Mouse (Mus musculus) B cell, adult 67 days (primary cell): ENCODE data around the gene Arpin. TPM values are rescaled to one million over a fixed set of nuclear protein-coding genes. Genes with fewer than 3 reads are reported as not detected.

Experiments
- total RNA-seq, 2 experiments: library from RNA; stranded (reverse); gene quantifications; 4 replicates each; pipeline ENCODE4 v1.2.4; 2023

Arpin gene
- total RNA-seq = not detected

DNA sequence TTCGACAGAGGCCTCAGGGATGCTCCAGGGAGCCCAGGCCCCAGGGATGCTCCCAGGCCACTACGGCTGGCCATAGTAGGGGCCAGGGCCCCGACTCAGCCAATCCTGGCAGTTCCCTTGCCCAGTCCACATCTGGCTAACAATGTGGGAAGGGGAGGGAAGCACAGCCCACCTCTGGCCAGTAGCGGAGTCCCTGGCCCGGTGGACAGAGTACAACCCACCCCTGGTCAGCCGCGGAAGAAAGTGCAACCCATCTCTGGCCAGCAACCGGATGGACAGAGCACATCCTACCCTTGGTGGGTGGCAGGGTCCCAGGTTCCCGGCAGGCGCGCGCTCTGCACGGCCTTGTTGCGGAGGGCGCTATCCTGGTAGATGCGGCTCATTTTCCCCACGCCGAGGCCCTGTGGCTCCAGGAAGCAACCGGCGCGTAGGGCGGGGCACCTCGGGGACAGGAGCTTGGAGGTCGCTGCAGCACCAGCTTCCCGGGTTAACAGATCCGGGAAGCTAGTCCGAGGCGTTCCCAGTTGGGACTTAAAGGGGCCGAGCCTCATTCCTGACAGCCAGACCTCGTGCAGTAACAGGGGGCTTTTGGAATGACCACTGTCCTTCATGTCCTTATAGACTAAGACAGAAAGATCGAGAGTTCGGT is at the start of gene Arpin:
Arpin (minus strand) TSS at position 498 of the 649 bp plus-strand sequence.

DNA sequence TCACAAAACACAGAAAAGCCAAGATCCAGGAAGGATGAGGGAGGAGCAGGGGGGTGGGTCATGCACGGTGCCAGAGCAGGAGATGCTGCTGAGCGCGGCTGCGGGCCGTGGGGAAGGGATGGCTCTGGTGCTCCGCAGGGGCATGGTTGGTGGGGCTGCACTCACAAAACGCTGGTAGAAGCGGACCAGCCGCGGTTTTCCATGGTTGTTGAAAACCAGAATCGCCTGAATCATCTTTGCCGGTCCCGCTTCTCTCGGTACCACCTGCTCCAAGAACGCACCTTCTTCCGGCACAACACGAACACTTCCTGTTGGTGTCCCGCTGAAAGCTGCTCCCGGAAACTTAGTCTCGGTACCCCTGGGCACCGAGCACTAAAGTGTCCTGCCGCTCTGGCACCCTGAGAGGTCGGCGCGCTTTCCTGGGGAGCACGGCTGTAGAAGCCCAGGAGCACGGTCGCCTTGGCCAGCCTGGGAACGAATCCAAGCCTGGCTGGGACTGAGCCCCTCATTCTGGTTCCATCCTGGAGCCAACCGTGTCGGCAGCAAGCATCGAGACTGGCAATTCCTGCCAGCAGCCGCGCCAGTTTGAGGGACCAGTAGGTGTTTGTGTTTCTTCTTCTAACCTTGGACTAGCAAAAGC is 14.7 kb downstream of the Arpin start, which contains the start of gene Ap3s2:
Ap3s2 (minus strand) TSS at position 306 of the 640 bp plus-strand sequence.

Other genes starting within 250 kb of the Arpin start
- gene Kif7, start 219.6 kb downstream of the Arpin start, total RNA-seq = under 1 TPM in 1 of 2 experiments, not detected in 1; 0.23 TPM
- gene Plin1, start 202.5 kb downstream of the Arpin start, total RNA-seq = not detected
- under 1 TPM; 0.38 to 0.42 TPM for gene Pex11a, start 192.2 kb downstream of the Arpin start, total RNA-seq
- not detected for gene Wdr93, start 192.2 kb downstream of the Arpin start, total RNA-seq
- gene Mesp1, start 141.6 kb downstream of the Arpin start, total RNA-seq = not detected
- under 1 TPM in 1 of 2 experiments, not detected in 1; 0.26 TPM for gene Mesp2, start 124.6 kb downstream of the Arpin start, total RNA-seq
- gene Anpep, start 74.3 kb downstream of the Arpin start, total RNA-seq = under 1 TPM in 1 of 2 experiments, not detected in 1; 0.52 TPM
- 10 to 100 TPM; 17.2 to 18.5 TPM for gene Ap3s2, start 14.7 kb downstream of the Arpin start, total RNA-seq
- 10 to 100 TPM; 63.2 to 81.5 TPM for gene Zfp710, start 89.5 kb upstream of the Arpin start, total RNA-seq
- gene Idh2, start 180.0 kb upstream of the Arpin start, total RNA-seq = 10 to 100 TPM; 32.8 to 34.5 TPM